Mouse (Mus musculus): ENCODE measurements around the gene Foxs1.

DNA sequence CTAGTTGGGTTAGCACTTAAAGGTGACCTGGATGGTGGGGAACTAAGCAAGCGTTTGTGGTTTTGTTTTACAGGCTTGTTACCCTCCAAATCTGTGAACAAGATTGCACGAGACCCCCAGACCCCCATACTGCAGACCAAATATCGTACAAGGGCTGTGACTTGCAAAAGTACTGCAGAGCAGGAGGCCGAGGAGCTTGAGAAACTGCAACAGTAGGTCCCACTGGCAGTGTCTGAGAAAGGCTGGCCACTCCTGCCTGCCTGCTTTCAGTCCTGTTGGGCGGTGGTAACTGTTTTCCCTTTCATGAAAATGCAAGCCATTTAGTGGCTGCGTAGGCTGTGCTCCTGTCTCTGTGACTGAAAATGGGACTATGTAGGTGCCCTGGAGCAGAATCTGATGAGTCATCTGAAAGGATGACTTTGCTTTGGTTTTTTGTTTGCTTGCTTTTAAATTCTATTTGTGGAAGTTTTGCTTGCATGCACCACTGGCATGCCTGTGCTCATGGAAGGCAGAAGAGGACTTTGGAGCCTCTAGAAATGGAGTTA, 48.8 kb downstream of the Foxs1 start:
- no peak for TF ChIP-seq CTCF (IDR thresholded peaks at IDR 0.05; ENCODE audit: extremely low read depth, insufficient read length, insufficient replicate concordance, low read depth, low read length)
- no peak for TF ChIP-seq POLR2A (IDR thresholded peaks at IDR 0.05; ENCODE audit: low read depth, low read length)

Measured in small intestine, adult 2 months (tissue).